Mouse (Mus musculus): ENCODE data around the gene Cerk. TPM values are rescaled to one million over a fixed set of nuclear protein-coding genes. Genes with fewer than 3 reads are reported as not detected.

Cerk gene
- polyA plus RNA-seq, 1 experiment from 2014 or later, result 64.4 TPM

DNA sequence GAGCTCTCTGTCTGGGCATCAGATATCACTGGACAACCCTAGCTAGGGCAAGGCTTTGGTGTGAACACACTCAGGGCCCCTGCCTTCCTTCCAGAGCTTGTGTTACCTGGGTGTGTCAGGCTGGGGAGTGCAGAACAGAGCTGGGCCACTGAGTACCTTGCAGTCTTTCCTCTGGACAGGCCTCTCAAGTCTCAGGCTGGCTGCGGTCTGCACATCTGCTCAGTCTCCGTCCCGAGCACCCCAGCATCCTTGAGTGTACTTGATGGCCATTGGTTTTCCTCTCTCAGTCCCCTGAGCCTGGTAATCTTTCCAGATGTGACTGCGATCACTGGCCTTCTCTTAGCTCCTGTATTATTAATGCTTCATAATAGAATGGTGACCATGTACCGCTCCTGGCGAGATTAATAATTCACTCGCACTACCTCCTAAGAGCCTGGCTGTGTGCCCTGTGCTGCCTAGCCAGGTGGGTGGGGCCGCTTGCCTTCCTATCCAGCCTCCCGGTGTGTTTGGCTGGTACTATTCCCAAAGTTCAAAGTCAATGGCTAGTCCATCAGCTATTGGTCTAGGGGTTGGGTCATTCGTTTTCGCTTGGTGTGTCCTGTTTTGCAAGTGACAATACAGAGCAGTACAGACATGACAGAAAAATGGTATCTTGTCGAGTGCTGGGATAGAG is 93.8 kb downstream of the Cerk start:
- DNase-seq (ENCODE audit: low spot score), result no peak

DNA sequence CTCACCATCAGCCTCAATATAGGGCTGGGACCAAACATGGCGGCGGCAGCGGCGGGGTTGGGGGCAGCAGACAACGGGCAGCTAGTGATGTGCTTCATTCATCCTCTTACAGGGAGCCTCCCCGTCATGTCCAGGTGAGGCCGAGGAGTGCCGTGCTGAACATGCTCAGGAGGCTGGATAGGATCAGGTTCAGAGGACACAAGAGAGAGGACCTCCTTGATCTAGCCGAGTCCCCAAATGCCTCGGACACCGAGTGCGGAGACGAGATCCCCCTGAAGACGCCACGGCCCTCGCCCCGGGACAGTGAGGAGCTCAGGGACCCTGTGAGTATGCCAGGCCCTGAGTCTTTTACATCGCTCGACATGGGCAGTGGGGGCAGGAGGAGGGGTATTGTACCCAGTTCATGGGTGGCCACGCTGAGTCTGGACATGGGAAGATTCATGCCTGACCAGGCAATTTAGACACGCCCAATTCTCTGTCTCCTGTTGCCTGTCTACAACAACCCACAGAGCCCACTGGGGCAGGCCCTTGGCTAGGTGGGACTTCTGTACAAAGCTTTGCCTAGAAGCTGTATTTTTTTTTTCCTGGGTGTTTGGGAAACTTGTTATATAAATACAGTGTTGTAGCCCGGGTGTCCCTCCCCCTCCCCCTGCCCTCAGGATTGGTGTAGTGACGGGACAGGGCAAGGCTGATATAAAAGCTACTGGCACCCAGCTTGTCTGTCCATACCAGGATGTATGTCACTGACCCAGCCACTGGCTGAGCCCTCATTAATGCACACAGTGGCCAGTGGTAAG is 94.5 kb downstream of the Cerk start:
- no peak for DNase-seq (ENCODE audit: low spot score)

DNA sequence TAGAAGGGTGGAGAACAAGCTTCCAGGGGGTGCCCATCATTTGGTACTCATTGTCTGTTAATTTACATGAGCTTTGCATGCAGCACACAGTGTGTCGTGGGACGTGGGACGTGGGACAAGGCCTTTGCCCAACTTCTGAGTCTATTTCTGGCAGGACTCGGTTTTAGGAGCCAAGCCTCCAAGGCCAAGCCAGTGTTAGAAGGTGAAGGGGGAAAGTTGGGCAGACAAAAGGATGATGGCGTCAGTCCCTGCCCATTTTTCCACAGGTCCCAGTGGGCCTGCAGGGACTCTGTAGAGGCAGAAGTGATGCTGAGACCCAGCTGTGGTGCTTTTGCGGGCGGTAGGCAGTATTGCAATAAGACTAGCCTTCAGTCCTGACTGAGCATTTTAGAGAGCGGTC is 95.4 kb downstream of the Cerk start:
- no peak for DNase-seq (ENCODE audit: low spot score)

DNA sequence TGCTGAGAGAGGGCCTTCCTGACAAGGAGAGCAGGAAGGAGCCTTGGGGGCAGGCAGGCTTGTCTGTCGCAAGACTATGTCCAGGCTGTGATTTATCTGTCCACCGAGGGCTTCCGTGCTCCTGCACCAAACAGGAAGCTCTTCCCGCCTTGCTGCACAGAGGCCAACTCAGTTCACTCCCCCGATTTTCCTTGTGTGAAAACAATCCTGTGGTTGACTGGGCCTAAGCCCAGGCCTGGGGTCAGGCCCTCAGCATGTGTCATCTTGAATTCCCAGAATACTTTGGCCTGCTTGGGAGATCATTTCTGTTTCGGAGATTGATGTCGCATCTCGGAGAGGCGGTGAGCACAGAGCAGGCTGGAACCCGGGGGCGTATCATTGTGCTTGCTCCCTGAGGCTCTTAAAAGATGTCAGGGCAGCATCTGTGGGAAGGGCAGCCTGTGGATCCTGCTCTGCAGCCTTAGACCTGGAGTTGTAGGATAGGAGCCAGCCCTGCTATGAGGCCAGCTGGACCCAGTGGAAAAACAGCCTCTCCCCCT is 95.9 kb downstream of the Cerk start:
- DNase-seq (ENCODE audit: low spot score), result no peak

Other genes with a start within 250 kb of the Cerk start
- gene Celsr1, start 152.4 kb downstream of the Cerk start, polyA plus RNA-seq (2015; fragmentation: Nextera tagmentation; extraction: Ambion mirVana), result 2.9 and 3.6 TPM in 2 replicates
- gene Gramd4, start 128.4 kb downstream of the Cerk start, polyA plus RNA-seq (2015; fragmentation: Nextera tagmentation; extraction: Ambion mirVana), result 14.8 TPM in 2 replicates
- gene Tbc1d22a, start 28.3 kb upstream of the Cerk start, polyA plus RNA-seq (2015; fragmentation: Nextera tagmentation; extraction: Ambion mirVana), result 19.8 and 21.0 TPM in 2 replicates